Mouse (Mus musculus): ENCODE data around the gene Ankrd9.

The Ankrd9 gene

DNA sequence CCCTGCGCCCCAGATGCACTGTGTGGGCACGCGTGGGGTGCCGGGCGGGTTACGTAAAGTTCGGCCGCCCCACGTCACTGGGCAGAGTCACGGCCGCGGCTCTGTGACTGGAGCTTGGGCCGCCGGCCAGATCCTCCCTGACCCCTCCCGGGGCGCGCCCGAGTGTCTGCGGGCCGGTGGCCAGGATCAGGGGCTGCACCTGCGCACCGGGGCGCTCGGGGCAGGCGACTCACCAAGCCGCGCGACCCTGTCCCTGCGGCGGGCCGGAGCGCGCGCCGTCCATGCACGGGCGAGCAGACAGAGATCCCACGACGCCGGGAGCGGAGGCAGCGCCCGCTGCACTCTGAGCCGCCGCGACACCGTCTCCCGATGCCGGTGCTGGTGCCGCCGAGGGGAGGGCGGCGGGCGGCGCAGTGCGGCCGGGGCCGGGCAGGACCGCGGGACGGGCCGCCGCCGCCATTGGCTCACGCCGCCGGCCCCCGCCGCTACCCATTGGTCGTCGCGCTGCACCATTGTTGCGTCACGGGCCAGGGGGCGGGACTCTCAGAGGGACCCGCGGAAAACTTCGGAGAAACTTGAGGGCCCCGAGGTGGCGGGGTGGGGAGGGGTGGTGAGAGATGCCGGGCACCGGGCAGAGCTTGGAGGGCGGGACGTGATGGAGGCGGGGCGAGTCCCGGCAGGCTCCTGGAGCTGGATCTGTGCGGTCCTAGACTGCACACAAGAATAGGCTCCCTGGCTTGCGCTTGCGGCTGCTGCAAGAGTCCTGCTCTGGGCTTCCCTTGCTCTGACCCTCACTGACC is at the start of gene Ankrd9:
Gene Ankrd9 (minus strand): TSS at position 434 of the 800 bp plus-strand sequence.
- DNase-seq (ENCODE audit: low spot score): peak; percentile 96

DNA sequence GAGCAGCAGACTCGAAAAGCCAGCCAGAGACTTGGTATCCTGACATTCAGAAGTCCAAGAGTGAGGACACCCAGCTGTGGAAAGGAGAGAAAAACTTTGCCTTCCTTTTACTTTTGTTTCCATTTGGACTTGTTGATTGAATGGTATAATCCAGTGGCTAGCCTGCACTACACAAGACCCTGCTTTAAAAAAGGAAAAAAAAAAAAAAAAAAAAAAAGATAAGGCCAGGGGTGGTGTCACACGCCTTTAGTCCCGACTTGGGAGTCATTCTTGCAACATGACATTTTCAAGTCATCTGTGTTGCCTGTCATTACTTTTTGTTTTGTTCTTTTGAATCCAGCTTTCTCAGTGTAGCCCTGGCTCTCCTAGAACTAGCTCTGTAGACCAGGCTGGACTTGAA is 42.7 kb upstream of the Ankrd9 start:
- DNase-seq (ENCODE audit: low spot score): no peak

DNA sequence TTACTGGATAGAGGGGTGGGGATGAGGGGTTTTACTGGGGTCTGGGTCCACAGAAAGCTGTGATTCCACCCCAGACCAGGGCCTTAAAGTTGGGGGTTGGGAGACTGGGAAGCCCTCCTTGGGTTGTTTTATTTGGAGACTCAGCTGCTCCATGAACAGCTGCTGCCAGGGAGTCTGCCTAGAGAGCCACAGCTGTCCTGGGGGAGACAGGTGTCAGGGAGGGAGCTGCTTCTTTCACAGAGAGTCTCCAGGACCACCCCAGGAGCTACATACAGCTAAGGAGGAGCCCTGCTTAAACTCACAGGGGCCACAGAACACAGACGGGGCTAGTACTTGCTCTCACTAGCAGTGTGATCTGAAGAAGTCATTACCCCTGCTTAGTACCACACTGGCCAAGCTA is 42.3 kb upstream of the Ankrd9 start:
- DNase-seq (ENCODE audit: low spot score): no peak

DNA sequence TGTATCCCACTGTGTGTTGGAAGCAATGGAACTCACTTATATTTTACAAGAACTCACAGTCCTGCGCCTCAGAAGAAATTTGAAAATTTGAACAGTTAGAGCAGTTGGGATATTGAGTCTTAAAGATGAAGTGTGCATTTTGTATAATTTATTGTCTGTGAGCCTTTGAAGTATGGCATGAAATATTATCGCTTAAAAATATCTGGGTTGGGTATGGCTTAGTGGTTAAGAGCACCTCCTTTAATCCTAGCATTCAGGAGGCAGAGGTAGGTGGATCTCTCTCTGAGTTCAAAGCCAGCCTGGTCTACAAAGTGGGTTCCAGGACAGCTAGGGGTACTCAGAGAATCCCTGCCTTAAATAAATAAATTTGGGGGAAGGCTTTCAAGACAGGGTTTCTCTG is 40.2 kb upstream of the Ankrd9 start:
- no peak for DNase-seq (ENCODE audit: low spot score)

DNA sequence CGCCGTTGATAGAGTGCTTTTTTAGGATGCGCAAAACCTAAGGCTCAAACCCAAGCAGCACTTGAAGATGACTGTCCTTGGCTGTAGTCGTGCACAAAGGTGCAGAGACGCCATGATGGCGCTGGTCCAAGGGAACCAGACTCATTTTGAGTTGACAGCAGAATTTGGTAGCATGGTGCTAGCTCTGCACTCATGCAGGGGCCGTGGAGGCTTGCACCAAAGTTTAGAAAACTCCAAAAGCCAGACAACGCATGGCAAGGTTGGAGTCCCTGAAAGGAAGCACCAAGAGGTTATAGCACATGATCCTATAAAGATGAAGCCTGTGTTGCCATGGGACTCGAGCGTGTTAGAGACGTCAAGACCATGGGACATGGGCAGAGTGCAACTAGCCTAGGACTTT is 39.2 kb upstream of the Ankrd9 start:
- no peak for DNase-seq (ENCODE audit: low spot score)

DNA sequence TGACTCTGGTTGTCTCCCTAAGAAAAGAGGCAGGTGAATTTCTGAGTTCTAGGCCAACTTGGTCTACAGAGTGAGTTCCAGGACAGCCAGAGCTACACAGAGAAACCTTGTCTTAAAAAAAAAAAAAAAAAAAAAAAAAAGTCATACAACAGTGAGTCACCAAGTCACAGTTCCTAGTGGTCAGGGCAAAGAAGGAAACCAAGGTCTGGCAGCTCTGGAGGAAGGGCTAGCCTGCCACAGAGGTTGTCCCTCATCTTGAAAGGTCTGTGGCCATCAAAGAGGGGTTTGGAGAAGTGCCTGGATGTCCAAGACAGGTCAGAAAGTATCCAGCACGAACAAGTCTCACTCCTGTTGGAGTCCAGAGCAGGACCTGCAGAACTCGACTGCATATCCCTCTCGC is 38.0 kb upstream of the Ankrd9 start:
- no peak for DNase-seq (ENCODE audit: low spot score)

DNA sequence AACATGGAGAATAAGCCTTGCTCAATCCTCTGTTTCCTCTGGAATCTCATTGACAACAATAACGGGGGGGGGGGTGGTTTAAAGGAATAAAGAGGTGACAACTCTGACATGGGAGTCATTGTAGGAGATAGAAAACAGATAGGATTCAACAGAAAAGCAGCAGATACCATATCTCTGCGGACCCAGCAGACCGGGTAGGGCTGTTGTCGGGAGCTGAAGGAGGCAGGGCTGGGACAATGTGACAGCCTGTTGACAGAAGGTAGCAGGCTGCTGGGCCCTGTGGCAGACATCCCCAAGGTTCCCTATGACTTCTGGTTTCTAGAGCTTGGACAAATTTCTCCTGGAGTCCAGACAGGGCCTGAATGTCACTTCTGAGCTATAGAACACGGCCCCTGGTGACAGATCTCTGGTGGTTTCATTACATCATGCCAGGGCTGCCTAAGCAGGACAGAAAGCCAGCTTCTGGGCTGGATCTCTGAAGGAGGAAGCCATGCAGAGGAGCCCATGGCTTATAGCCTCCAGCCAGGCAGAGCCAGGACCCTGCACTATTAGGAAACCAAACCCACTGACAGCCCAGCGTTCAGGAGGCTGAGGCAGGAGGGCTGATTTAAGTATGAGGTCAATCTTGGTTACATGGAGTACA is 30.9 kb upstream of the Ankrd9 start:
- DNase-seq (ENCODE audit: low spot score): no peak

DNA sequence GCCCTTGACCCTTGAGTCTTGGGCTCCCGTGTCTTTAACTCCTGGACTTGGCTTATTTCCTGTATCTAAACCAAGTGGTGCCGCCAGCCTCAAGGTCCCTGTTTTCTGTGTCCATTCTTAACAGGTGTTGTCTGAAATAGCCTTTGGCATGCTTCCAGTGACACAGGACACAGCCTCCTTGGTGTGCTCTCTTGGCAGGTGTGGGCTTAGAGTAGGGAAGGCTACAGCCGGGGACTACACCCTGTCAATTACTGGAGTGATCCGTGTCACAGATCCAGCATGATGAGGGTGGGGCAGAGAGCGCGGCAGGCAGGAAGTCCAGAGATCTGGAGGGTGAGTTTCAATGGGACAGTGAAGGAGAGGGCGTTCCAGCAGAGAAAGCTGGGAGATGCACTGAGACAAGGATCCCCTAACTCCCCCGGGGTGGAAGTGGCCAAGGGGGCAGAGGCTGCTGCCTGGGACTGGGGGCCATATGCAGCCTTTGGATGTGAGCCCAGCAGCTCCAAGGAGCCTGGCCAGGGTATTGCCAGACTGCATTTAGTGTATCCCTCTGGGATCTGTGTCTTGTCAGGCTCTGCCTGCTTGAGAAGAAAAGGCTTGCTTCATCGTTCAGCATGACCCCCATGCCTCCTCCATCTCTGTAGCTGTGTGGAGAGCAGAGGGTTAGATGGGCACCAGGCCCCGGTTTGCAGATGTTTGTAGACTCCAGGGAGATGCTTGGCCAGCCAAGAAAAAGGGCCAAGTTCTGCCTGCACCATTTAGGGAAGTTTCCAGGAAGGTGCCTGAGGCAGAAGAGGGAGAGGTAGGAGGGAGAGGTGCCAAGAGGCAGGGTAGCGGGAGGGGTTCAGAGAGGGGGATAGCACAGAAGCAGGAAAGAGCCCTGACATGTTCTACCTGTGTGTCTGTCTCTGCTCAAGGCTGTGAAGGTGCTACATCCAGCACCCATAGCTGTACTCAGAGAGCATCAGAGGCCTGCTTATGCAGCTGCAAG is 30.0 kb upstream of the Ankrd9 start:
- no peak for DNase-seq (ENCODE audit: low spot score)

DNA sequence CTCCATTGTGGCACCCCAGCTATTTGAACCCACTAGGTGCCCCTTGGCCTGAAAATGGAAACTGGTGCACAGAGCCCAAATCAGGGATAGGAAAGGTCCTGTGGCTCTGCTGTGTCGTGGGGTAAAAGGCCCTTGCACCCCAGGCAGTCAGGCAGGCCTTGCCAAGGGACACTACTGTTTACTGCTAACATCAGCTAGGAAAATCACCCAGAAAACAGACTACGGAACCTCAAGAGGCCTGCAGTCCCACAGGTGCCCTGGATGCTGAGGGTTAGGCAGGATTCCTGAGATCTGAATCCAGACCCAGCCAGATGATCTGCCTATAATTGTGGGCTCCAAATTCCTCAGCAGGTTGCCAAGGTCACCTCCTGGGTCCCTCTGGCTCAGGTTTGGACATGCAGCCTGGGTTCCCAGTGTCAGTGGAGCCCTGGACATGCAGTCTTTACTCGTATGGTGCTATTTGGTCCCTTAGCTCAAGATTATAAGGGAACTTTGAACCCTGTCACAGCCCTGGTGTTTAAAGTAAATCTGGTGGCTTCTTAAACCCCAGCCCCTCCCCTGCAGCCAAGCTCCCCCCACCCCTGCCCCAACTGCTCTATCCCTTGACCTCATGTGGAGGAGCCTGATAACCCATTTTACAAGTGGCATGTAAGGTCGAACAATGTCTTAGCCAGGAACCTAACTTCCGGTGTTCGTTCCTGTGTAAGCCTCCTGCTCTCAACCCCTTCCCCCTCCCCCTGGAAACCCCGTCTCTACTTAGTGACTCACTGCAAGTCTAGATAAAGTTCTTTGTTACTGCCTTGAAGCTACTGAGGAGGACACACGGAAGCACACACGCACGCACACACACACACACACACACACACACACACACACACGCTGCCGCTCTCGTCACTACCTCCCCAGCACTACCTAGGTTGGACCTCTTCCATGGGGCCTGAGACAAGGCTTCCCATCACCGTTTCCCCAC is 28.6 kb upstream of the Ankrd9 start:
- no peak for DNase-seq (ENCODE audit: low spot score)

DNA sequence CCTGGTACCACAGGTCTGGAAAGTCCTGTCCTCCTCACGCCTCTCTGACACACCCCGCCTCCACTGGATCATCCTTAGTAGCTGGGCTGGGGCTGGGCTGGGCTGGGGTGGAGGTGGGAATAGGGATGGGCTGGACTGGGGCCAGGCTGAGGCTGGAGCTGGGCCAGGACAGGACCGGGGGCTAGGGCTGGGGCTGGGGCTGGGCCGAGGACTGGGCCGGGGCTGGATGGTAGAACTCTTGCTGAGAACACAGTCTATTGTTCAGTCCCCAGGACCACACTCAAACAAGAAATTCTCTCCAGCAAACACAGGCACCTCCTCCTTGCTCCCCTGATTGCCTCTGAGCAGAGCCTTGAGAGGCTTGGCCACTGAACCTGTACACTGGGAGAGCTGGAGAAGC is 27.5 kb upstream of the Ankrd9 start:
- DNase-seq (ENCODE audit: low spot score): no peak

DNA sequence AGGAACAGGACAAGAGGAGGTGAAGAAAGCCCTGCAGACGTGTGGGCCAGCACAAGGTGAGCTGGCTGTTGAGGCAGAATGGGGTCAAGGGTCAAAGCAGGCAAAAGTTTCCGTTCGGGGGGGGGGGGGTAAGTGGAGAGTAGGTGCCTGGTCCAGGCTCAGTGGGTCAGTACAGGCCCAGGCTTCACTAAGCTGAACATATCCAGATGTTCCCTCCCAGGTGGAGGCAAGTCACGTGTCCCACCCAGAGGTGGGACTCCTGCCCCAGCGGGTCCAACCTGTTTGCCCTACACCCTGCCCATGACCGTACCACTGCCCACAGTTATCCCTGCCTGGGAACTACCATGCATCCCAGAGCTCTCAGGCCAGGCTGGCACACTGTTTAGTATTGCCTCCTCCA is 27.0 kb upstream of the Ankrd9 start:
- DNase-seq (ENCODE audit: low spot score): no peak

DNA sequence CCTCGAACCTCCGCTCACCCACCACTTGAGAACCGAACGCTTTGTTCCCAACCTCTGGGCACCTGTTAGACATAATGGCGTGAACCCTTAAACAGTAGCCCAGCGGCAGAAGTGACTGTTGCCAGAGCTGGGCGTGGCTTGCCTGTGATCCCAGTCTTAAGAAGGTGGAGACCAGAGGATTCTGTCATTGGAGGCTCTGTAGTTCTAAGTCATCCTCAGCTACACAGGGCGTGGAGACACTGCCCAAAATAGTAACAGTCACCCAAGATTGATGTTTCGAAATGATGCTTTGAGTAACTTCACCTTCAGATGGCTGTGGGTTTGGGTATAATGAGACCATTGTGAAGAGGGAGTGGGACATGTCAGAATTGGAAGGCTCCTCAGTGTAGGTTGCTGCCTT is 25.3 kb upstream of the Ankrd9 start:
- no peak for DNase-seq (ENCODE audit: low spot score)

DNA sequence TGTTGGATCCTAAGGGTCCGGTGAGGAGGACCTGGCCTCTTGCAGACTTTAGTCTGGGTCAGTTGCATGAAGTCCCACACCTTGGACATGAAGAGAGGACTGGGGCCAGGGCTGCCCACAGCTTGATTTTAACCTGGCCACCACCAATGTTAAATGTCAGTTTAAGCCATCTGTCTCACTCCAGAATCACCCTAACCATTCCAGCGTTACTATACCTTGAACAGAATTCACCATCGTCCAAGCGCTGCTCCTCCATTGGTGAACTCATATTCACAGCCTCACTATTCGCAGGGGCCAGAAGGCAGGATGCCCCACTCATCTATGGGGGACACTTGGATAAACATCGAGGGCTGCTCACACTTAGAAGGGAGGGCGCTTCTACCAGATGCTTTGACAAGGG is 22.1 kb upstream of the Ankrd9 start:
- DNase-seq (ENCODE audit: low spot score): no peak

DNA sequence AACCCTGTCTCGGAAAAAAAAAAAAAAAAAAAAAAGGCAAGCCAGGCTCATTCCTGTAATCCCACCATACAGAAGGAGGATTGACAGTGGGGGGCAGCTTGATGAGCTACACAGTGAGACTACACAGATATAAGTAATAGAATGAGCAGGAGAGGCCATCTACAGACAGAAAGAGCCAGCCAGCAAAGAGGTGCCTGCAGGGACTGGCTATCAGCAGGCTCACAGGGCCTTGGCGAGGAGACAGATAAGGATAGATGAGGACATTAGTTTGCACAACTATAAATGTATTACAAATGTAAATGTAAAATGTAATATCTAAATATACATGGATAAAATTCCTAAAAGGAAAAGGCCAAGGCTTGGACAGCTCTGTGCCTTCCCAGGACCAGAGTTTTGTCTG is 21.0 kb upstream of the Ankrd9 start:
- no peak for DNase-seq (ENCODE audit: low spot score)

DNA sequence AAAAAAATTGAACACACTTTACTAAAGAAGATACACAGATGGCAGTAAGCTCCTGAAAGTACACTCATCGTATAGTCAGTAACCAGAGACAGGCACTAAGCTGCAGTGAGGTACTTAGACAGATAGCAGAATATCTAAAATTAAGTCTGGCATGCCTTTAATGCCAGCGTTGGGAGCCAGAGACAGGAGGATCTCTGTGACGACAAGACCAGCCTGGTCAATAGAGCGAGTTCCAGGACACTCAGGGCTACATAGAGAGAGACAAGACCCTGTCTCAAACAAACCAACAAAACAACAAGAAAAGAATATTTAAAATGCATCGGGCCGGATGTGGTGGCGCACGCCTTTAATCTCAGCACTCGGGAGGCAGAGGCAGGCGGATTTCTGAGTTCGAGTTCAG is 19.3 kb upstream of the Ankrd9 start:
- no peak for DNase-seq (ENCODE audit: low spot score)

DNA sequence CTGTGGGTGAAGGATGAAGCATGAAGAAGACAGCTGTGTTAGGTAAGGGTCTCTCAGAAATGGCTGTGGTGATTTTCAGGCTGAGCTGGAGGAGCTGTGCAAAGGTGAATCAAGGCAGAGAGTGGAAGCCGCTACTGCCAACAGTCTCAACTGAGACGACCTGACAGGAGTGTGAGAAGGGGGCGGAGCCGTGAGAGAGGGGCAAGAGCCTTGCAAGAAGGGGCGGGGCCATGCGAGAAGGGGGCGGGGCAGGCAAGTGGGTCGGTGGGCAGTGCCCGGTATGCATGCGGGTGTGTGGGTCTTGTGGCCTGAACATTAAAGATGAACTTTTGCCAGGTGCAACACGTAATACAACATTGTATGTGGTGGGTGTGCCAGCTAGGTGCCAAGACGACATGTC is 15.8 kb upstream of the Ankrd9 start:
- no peak for DNase-seq (ENCODE audit: low spot score)

DNA sequence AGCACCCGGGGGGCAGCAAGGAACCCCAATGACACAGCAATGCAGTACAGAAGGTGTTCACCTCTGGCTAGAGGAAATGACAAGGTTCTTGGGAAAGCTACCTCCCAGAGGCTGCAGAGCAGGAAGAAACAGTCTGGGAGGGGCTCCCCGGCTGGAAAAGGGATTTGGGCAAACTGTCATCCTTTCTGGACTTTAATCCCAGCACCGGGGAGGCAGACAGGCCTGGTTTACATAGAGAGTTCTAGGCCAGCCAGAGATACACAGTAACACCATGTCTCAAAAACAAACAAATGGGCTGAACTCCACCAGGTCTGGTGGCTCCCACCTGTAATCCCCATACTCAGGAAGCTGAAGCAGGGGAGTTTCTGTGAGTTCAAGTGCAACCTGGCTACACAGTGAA is 14.4 kb upstream of the Ankrd9 start:
- no peak for DNase-seq (ENCODE audit: low spot score)

DNA sequence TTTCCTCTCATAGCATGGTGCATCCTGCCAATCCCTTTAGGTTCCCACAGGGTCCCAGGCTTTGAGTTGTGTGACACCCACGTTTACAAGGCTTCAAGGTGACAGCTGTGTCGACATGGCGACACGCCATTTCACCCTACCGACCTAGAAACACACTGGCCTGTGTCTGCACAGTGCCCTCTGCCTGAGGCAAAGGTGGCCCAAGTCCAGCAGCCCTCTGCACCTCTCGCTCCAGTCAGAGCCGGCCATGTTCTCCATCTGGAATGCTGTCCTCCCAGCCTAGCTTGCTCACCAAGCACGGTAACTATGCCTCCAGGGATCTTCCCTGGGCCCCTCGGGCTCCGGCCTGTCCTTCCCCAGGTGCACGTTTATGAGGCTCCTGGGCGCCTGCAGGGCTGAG is 13.9 kb upstream of the Ankrd9 start:
- DNase-seq (ENCODE audit: low spot score): no peak

DNA sequence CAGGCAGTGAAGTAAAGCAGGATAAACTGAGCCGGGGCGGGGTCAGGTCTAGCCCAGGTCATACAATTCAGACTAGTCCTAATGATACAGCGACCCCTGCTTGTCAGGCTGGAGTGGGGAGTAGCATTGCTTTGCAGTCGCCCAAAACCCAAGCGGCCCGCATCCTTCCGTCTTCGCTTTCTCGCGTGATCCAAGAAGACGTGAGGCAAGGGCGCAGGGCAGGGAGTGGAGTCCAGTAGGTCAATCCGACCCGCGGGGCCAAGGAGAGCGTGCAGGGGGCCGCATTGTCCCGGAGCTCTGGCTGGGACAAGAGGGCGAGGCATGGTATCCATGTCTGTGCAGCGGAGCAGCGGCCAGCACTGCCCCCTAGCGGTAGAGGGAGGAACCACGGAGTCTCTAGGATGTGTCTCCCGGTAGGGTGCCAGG is 13.3 kb upstream of the Ankrd9 start:
- DNase-seq (ENCODE audit: low spot score): peak; percentile 89

DNA sequence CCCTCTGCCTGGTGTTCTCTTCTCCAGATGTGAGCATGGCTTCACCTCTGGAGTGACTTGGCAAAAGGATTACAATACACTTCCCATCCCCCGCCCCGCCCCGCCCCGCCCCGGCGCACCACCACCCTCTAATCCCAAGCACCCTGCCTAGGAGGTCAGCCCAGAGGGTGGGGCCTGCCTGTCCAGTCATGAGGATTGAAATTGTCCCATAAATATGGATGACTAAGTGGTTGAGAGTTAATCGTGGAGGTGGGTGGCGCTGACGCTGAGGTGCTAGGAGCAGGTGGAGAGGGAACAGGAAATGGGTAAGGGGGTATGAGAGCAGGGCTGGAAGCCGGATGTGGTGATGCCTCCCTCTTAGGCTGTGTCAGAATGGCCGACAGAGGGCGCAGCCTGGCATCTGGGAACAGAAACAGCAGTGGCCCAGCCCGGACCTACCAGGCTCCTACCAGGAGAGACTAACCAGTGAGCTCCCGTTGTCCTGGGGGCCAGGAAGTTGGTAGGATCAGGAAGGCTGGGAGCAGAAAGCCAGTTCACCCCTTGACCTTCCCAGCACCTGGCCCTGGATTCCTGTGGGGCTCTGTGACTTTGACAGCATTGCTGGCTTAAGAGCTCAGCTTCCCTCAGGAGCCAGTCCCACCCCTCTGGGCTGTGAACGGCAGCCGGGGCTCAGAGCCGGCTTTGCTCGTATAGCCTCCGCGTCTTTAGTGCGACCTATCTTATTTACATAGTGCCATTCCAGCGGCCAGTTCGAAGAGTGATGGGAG is 12.7 kb upstream of the Ankrd9 start:
- DNase-seq (ENCODE audit: low spot score): peak; percentile 34

DNA sequence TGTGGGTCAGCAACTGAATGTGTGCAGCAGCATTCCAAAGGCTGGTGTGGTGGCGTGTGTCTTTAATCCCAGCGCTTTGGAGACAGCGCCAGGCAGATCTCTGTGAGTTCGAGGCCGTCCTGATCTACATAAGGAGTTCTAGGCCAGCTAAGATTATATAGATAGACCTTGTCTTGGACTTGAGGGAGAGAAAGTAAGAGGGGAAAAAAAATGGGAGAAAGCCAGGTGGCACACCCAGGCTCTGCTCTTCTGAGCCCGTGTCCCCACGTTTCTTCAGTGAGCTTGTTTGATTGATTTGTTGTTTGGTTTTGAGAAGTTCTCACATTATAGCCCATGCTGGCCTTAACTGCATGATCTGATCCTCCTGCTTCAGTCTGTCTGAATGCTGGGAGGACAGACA is 11.7 kb upstream of the Ankrd9 start:
- DNase-seq (ENCODE audit: low spot score): no peak

Data from urinary bladder, postnatal 10 days (tissue).